Mouse (Mus musculus): ENCODE data around the gene Amotl1.

GRCm38 (mm10) chr9:14623928-14624327, 20.9 kb downstream of the Amotl1 start:
- TF ChIP-seq CTCF (conservative IDR thresholded peaks at IDR 0.05; ENCODE audit: low read length), result no peak
- TF ChIP-seq NANOG (IDR thresholded peaks at IDR 0.05; ENCODE audit: borderline replicate concordance, low read length), result no peak
- TF ChIP-seq POU5F1 (IDR thresholded peaks at IDR 0.05; ENCODE audit: borderline replicate concordance, low read length), result no peak

Measured in E14TG2a.4 (cell line).